Mouse (Mus musculus) liver, embryonic 16.5 days (tissue): ENCODE results near the gene Ric1. TPM values are rescaled to one million over a fixed set of nuclear protein-coding genes. Genes with fewer than 3 reads are reported as not detected.

Experiments used
- ATAC-seq: fragments of 200-750 bp; cut with Nextera tagmentation; 2 replicates; pipeline ENCODE4 v1.8.0; 2017; ENCODE audit warnings: low read depth, mild to moderate bottlenecking, moderate number of reproducible peaks, moderate library complexity
- H3K27ac ChIP-seq: fragments of 300-500 bp; sonication (generic); 2 replicates; pipeline ENCODE4 v1.5.1; 2014; ENCODE audit warnings: mild to moderate bottlenecking, low read length
- H3K27me3 ChIP-seq: fragments of 300-500 bp; sonication (generic); 2 replicates; pipeline ENCODE4 v1.6.1; 2014; ENCODE audit warnings: low read depth, low read length, mixed read lengths; ENCODE audit not compliant: control insufficient read depth, insufficient read depth
- H3K36me3 ChIP-seq: fragments of 300-500 bp; sonication (generic); 2 replicates; pipeline ENCODE4 v1.6.1; 2014; ENCODE audit warnings: mild to moderate bottlenecking; ENCODE audit not compliant: control insufficient read depth, insufficient read depth
- H3K4me1 ChIP-seq: fragments of 300-500 bp; sonication (generic); 2 replicates; pipeline ENCODE4 v1.6.1; 2014; ENCODE audit warnings: low read depth, low read length, mixed read lengths; ENCODE audit not compliant: control insufficient read depth
- H3K4me2 ChIP-seq: fragments of 300-500 bp; sonication (generic); 2 replicates; pipeline ENCODE4 v1.6.1; 2014; ENCODE audit warnings: low read depth, low read length, mixed read lengths
- H3K4me3 ChIP-seq: fragments of 300-500 bp; sonication (generic); 2 replicates; pipeline ENCODE4 v1.5.1; 2014; ENCODE audit warnings: low read depth, mild to moderate bottlenecking, low read length
- H3K9ac ChIP-seq: fragments of 300-500 bp; sonication (generic); 2 replicates; pipeline ENCODE4 v1.6.1; 2014; ENCODE audit warnings: low read depth, low read length
- H3K9me3 ChIP-seq: fragments of 300-500 bp; sonication (generic); replicated peaks from 2 replicates; pipeline ENCODE4 v1.6.1; 2016; ENCODE audit warnings: low read length; ENCODE audit not compliant: control insufficient read depth
- WGBS: fragments of 180-500 bp; shearing (Covaris S2); extraction: QIAGEN DNeasy Blood & Tissue Kit; methylation state at CpG from one replicate; pipeline ENCODE4 v1.1.7; 2014; ENCODE audit not compliant: insufficient replicate concordance; 5-methylcytosine and 5-hydroxymethylcytosine counted together
- polyA plus RNA-seq: library from polyadenylated mRNA; unstranded; fragments of >200 nt; fragmentation: Nextera tagmentation; extraction: Ambion mirVana; gene quantifications from 2 replicates; pipeline ENCODE4 v1.2.1, GENCODE M21; 2015

Gene Ric1
- polyA plus RNA-seq, 1 experiment from 2014 or later: 3.6 TPM

GRCm38 (mm10) chr19:29501507-29501906 is 20.6 kb upstream of the Ric1 start:
- peak overlapping the region; percentile 33; the same call in 1 of the 2 replicates for H3K9ac ChIP-seq
- no peaks in the 10 kb centered on the region for H3K9me3 ChIP-seq
- peak overlapping the region; percentile 49 for H3K4me3 ChIP-seq
- 8% methylated on average over 6 of the region's 6 CpGs for WGBS
- no peak overlapping the region for H3K27ac ChIP-seq
- no peak; the same call in 1 of the 2 replicates for ATAC-seq
- H3K27me3 ChIP-seq: no peaks in the 10 kb centered on the region
- H3K4me1 ChIP-seq: peaks cover 30% of the 10 kb centered on the region
- no peaks in the 10 kb centered on the region for H3K36me3 ChIP-seq
- H3K4me2 ChIP-seq: peak overlapping the region; percentile 60

GRCm38 (mm10) chr19:29504131-29504530 is 18.0 kb upstream of the Ric1 start:
- Histone ChIP-seq H3K27ac (no peak overlapping the region), H3K27me3 (no peaks in the 10 kb centered on the region), H3K36me3 (no peaks in the 10 kb centered on the region), H3K9me3 (no peaks in the 10 kb centered on the region), H3K4me1 (peaks cover 9% of the 10 kb centered on the region; the same call in 1 of the 2 replicates), H3K4me3 (no peak overlapping the region), H3K4me2 (no peak overlapping the region), H3K9ac (no peak overlapping the region)
- ATAC-seq: no peak
- 51% methylated on average over 2 of the region's 2 CpGs for WGBS

- 63% methylated on average over 7 of the region's 7 CpGs for WGBS
- Histone ChIP-seq H3K27ac (no peak overlapping the region), H3K9ac (no peak overlapping the region), H3K4me3 (no peak overlapping the region), H3K9me3 (no peaks in the 10 kb centered on the region), H3K4me1 (peaks cover 5% of the 10 kb centered on the region; the same call in 1 of the 2 replicates), H3K4me2 (no peak overlapping the region), H3K27me3 (no peaks in the 10 kb centered on the region), H3K36me3 (no peaks in the 10 kb centered on the region)
- no peak for ATAC-seq
These were observed 16.5 kb upstream of the Ric1 start for GRCm38 (mm10) chr19:29505617-29506016.

GRCm38 (mm10) chr19:29508208-29508607 is 13.9 kb upstream of the Ric1 start:
- Histone ChIP-seq H3K27ac (no peak overlapping the region), H3K4me3 (no peak overlapping the region), H3K9ac (no peak overlapping the region), H3K36me3 (no peaks in the 10 kb centered on the region), H3K9me3 (no peaks in the 10 kb centered on the region), H3K4me2 (no peak overlapping the region), H3K4me1 (no peaks in the 10 kb centered on the region), H3K27me3 (no peaks in the 10 kb centered on the region)
- ATAC-seq: no peak
- 51% methylated on average over 7 of the region's 7 CpGs for WGBS

GRCm38 (mm10) chr19:29509857-29510256 is 12.2 kb upstream of the Ric1 start:
- Histone ChIP-seq H3K4me1 (no peaks in the 10 kb centered on the region), H3K9ac (no peak overlapping the region), H3K27ac (no peak overlapping the region), H3K9me3 (0 out of 2 replicates have a peak, but pooled peaks cover 3% of the 10 kb centered on the region), H3K36me3 (no peaks in the 10 kb centered on the region), H3K4me3 (no peak overlapping the region), H3K27me3 (no peaks in the 10 kb centered on the region), H3K4me2 (no peak overlapping the region)
- ATAC-seq: no peak
- 68% methylated on average over 7 of the region's 7 CpGs for WGBS

- Histone ChIP-seq H3K36me3 (no peaks in the 10 kb centered on the region; the same call in 1 of the 2 replicates), H3K4me3 (no peak overlapping the region), H3K4me1 (no peaks in the 10 kb centered on the region; the same call in none of the 2 replicates), H3K27me3 (no peaks in the 10 kb centered on the region), H3K4me2 (no peak overlapping the region), H3K9ac (no peak overlapping the region), H3K27ac (no peak overlapping the region), H3K9me3 (0 out of 2 replicates have a peak, but pooled peaks cover 3% of the 10 kb centered on the region)
- ATAC-seq: no peak
- 63% methylated on average over 2 of the region's 2 CpGs for WGBS
These were observed 10.3 kb upstream of the Ric1 start for GRCm38 (mm10) chr19:29511826-29512225.

GRCm38 (mm10) chr19:29513111-29513766 is 8.8 kb upstream of the Ric1 start:
- Histone ChIP-seq H3K9me3 (0 out of 2 replicates have a peak, but pooled peaks cover 3% of the 10 kb centered on the region), H3K36me3 (no peaks in the 10 kb centered on the region; the same call in 1 of the 2 replicates), H3K27ac (no peak overlapping the region), H3K27me3 (no peaks in the 10 kb centered on the region), H3K4me3 (no peak overlapping the region), H3K9ac (no peak overlapping the region), H3K4me2 (no peak overlapping the region), H3K4me1 (no peaks in the 10 kb centered on the region; the same call in none of the 2 replicates)
- no peak for ATAC-seq
- WGBS: 28% methylated on average over 2 of the region's 2 CpGs

- H3K4me1 ChIP-seq: no peaks in the 10 kb centered on the region; the same call in none of the 2 replicates
- H3K27ac ChIP-seq: no peak overlapping the region
- ATAC-seq: no peak
- no peak overlapping the region for H3K4me3 ChIP-seq
- H3K9me3 ChIP-seq: 0 out of 2 replicates have a peak, but pooled peaks cover 3% of the 10 kb centered on the region
- no peak overlapping the region for H3K4me2 ChIP-seq
- H3K36me3 ChIP-seq: no peaks in the 10 kb centered on the region; the same call in 1 of the 2 replicates
- no peak overlapping the region for H3K9ac ChIP-seq
- 76% methylated on average over 3 of the region's 3 CpGs for WGBS
- no peaks in the 10 kb centered on the region for H3K27me3 ChIP-seq
These were observed 8.0 kb upstream of the Ric1 start for GRCm38 (mm10) chr19:29514130-29514529.

- Histone ChIP-seq H3K4me3 (no peak overlapping the region), H3K27ac (no peak overlapping the region), H3K27me3 (no peaks in the 10 kb centered on the region), H3K4me1 (no peaks in the 10 kb centered on the region; the same call in none of the 2 replicates), H3K9me3 (0 out of 2 replicates have a peak, but pooled peaks cover 3% of the 10 kb centered on the region), H3K4me2 (no peak overlapping the region), H3K9ac (no peak overlapping the region), H3K36me3 (no peaks in the 10 kb centered on the region; the same call in 1 of the 2 replicates)
- WGBS: 75% methylated on average over 3 of the region's 3 CpGs
- ATAC-seq: no peak
These were observed 6.7 kb upstream of the Ric1 start for GRCm38 (mm10) chr19:29515386-29515785.
